Mouse (Mus musculus): ENCODE measurements around the gene Crym. TPM values are rescaled to one million over a fixed set of nuclear protein-coding genes. Genes with fewer than 3 reads are reported as not detected.

The Crym gene
- not detected for total RNA-seq (2018; cell fraction: chromatin; rRNA removed)
- total RNA-seq (2018; cell fraction: cytosol; rRNA removed): not detected
- total RNA-seq (2018; cell fraction: nucleus; rRNA removed): not detected
- polyA plus RNA-seq (2018): not detected in 3 replicates

GRCm38 (mm10) chr7:120201771-120202170 lies at the start of gene Crym:
Gene Crym (minus strand): TSS chr7:120202111.
- Histone ChIP-seq H3K36me3 (ENCODE audit: inconsistent target) (no peaks in the 10 kb centered on the region), H3K79me2 (ENCODE audit: inconsistent target) (no peaks in the 10 kb centered on the region), H3K27ac (no peak within 1 kb of the TSS), H3K4me3 (ENCODE audit: inconsistent target) (no peak within 1 kb of the TSS)
- 15% methylated on average over 24 of the region's 26 CpGs for WGBS (ENCODE audit: missing documents)

- Histone ChIP-seq H3K36me3 (ENCODE audit: inconsistent target) (no peaks in the 10 kb centered on the region), H3K27ac (no peak overlapping the region), H3K79me2 (ENCODE audit: inconsistent target) (no peaks in the 10 kb centered on the region), H3K4me3 (ENCODE audit: inconsistent target) (no peak overlapping the region)
These were observed 39.2 kb upstream of the Crym start for GRCm38 (mm10) chr7:120241092-120241491.

- Histone ChIP-seq H3K79me2 (ENCODE audit: inconsistent target) (no peaks in the 10 kb centered on the region), H3K27ac (no peak overlapping the region), H3K36me3 (ENCODE audit: inconsistent target) (no peaks in the 10 kb centered on the region), H3K4me3 (ENCODE audit: inconsistent target) (no peak overlapping the region)
These were observed 26.6 kb upstream of the Crym start for GRCm38 (mm10) chr7:120228541-120228940.

- no peak overlapping the region for H3K4me3 ChIP-seq (ENCODE audit: inconsistent target)
- no peak overlapping the region for H3K27ac ChIP-seq
- no peaks in the 10 kb centered on the region for H3K79me2 ChIP-seq (ENCODE audit: inconsistent target)
- WGBS (ENCODE audit: missing documents): 23% methylated on average over 9 of the region's 9 CpGs
- no peaks in the 10 kb centered on the region for H3K36me3 ChIP-seq (ENCODE audit: inconsistent target)
These were observed 4.1 kb upstream of the Crym start for GRCm38 (mm10) chr7:120205989-120206388.

GRCm38 (mm10) chr7:120203789-120204188 lies 1.9 kb upstream of the Crym start, which contains the start of gene Abca14:
Gene Abca14 (plus strand): TSS chr7:120203961.
- Histone ChIP-seq H3K4me3 (ENCODE audit: inconsistent target) (no peak within 1 kb of the TSS), H3K27ac (no peak within 1 kb of the TSS), H3K79me2 (ENCODE audit: inconsistent target) (no peaks in the 10 kb centered on the region), H3K36me3 (ENCODE audit: inconsistent target) (no peaks in the 10 kb centered on the region)
- 15% methylated on average over 25 of the region's 26 CpGs for WGBS (ENCODE audit: missing documents)

GRCm38 (mm10) chr7:120201231-120201744 lies 623 bp downstream of the Crym start:
- 8% methylated on average over 14 of the region's 14 CpGs for WGBS (ENCODE audit: missing documents)

GRCm38 (mm10) chr7:120195207-120195606 lies 6.7 kb downstream of the Crym start:
- no peaks in the 10 kb centered on the region for H3K79me2 ChIP-seq (ENCODE audit: inconsistent target)
- H3K4me3 ChIP-seq (ENCODE audit: inconsistent target): no peak overlapping the region
- H3K27ac ChIP-seq: no peak overlapping the region
- 91% methylated on average over 4 of the region's 4 CpGs for WGBS (ENCODE audit: missing documents)
- H3K36me3 ChIP-seq (ENCODE audit: inconsistent target): no peaks in the 10 kb centered on the region

More at GRCm38 (mm10) chr7:120201231-120201744, 623 bp downstream of the Crym start:
- no peaks in the 10 kb centered on the region for H3K79me2 ChIP-seq (ENCODE audit: inconsistent target)
- H3K4me3 ChIP-seq (ENCODE audit: inconsistent target): no peak overlapping the region
- H3K27ac ChIP-seq: no peak overlapping the region
- H3K36me3 ChIP-seq (ENCODE audit: inconsistent target): no peaks in the 10 kb centered on the region

- Histone ChIP-seq H3K27ac (no peak overlapping the region), H3K4me3 (ENCODE audit: inconsistent target) (no peak overlapping the region), H3K79me2 (ENCODE audit: inconsistent target) (no peaks in the 10 kb centered on the region), H3K36me3 (ENCODE audit: inconsistent target) (no peaks in the 10 kb centered on the region)
- 95% methylated on average over 4 of the region's 6 CpGs for WGBS (ENCODE audit: missing documents)
These were observed 9.1 kb downstream of the Crym start for GRCm38 (mm10) chr7:120192816-120193215.

GRCm38 (mm10) chr7:120192207-120192606 lies 9.7 kb downstream of the Crym start:
- H3K4me3 ChIP-seq (ENCODE audit: inconsistent target): no peak overlapping the region
- H3K79me2 ChIP-seq (ENCODE audit: inconsistent target): no peaks in the 10 kb centered on the region
- no peak overlapping the region for H3K27ac ChIP-seq
- WGBS (ENCODE audit: missing documents): 57% methylated on average over 3 of the region's 3 CpGs
- H3K36me3 ChIP-seq (ENCODE audit: inconsistent target): no peaks in the 10 kb centered on the region

- Histone ChIP-seq H3K36me3 (ENCODE audit: inconsistent target) (no peaks in the 10 kb centered on the region), H3K27ac (no peak overlapping the region), H3K79me2 (ENCODE audit: inconsistent target) (no peaks in the 10 kb centered on the region), H3K4me3 (ENCODE audit: inconsistent target) (no peak overlapping the region)
- WGBS (ENCODE audit: missing documents): 87% methylated on average over 8 of the region's 8 CpGs
These were observed 11.7 kb downstream of the Crym start for GRCm38 (mm10) chr7:120190150-120190665.

GRCm38 (mm10) chr7:120189369-120190149 lies 12.4 kb downstream of the Crym start:
- Histone ChIP-seq H3K36me3 (ENCODE audit: inconsistent target) (no peaks in the 10 kb centered on the region), H3K27ac (no peak overlapping the region), H3K79me2 (ENCODE audit: inconsistent target) (no peaks in the 10 kb centered on the region), H3K4me3 (ENCODE audit: inconsistent target) (no peak overlapping the region)
- 79% methylated on average over 8 of the region's 8 CpGs for WGBS (ENCODE audit: missing documents)

- 95% methylated on average over 5 of the region's 5 CpGs for WGBS (ENCODE audit: missing documents)
- Histone ChIP-seq H3K79me2 (ENCODE audit: inconsistent target) (no peaks in the 10 kb centered on the region), H3K36me3 (ENCODE audit: inconsistent target) (no peaks in the 10 kb centered on the region), H3K4me3 (ENCODE audit: inconsistent target) (no peak overlapping the region), H3K27ac (no peak overlapping the region)
These were observed 13.0 kb downstream of the Crym start for GRCm38 (mm10) chr7:120188946-120189345.

- H3K27ac ChIP-seq: no peak overlapping the region
- H3K36me3 ChIP-seq (ENCODE audit: inconsistent target): no peaks in the 10 kb centered on the region
- H3K4me3 ChIP-seq (ENCODE audit: inconsistent target): no peak overlapping the region
- no peaks in the 10 kb centered on the region for H3K79me2 ChIP-seq (ENCODE audit: inconsistent target)
These were observed 19.0 kb downstream of the Crym start for GRCm38 (mm10) chr7:120182891-120183290.

GRCm38 (mm10) chr7:120181401-120182230 lies 20.3 kb downstream of the Crym start:
- H3K27ac ChIP-seq: no peak overlapping the region
- H3K79me2 ChIP-seq (ENCODE audit: inconsistent target): no peaks in the 10 kb centered on the region
- no peaks in the 10 kb centered on the region for H3K36me3 ChIP-seq (ENCODE audit: inconsistent target)
- no peak overlapping the region for H3K4me3 ChIP-seq (ENCODE audit: inconsistent target)
- WGBS (ENCODE audit: missing documents): 91% methylated on average over 4 of the region's 4 CpGs

- H3K79me2 ChIP-seq (ENCODE audit: inconsistent target): no peaks in the 10 kb centered on the region
- H3K36me3 ChIP-seq (ENCODE audit: inconsistent target): no peaks in the 10 kb centered on the region
- H3K27ac ChIP-seq: no peak overlapping the region
- 87% methylated on average over 5 of the region's 5 CpGs for WGBS (ENCODE audit: missing documents)
- H3K4me3 ChIP-seq (ENCODE audit: inconsistent target): no peak overlapping the region
These were observed 21.4 kb downstream of the Crym start for GRCm38 (mm10) chr7:120180547-120180946.

Data from macrophage (primary cell).